Mouse (Mus musculus): ENCODE data around the gene Soat1. TPM values are rescaled to one million over a fixed set of nuclear protein-coding genes. Genes with fewer than 3 reads are reported as not detected.
A peak's percentile ranks its signal among the peaks of the same experiment; 100 is the strongest.
"Not testable (repeated sequence)": the region's sequence is repeated elsewhere in the genome, so short reads cannot be mapped to it uniquely, and the experiment has no call there.

The Soat1 gene
- polyA plus RNA-seq, 1 experiment: 21.8 TPM

DNA sequence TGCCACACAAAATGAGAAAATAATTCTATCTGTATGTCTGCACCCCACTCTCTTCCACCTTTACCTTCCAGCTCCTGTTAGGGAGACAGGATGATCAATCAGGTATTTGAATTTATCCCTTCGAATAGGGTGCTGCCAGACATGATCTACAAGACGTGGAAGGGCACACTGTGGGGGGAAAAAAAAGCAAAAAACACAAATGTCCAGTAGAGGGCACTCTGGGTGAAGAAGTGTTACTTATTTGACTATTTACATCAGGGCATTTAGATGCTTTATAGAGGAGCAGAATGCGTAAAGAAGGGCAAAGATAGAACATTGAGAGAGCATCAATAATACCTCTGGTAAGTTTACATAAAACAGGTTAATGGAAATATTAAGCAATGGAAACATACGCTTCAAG is 56.0 kb downstream of the Soat1 start:
- no peak overlapping the region for H3K27ac ChIP-seq (ENCODE audit: insufficient read depth, low read depth, low read length)
- H3K27me3 ChIP-seq (replicated peaks; ENCODE audit: control insufficient read depth, insufficient read depth, low read length): no peaks in the 10 kb centered on the region
- 48% methylated on average over 4 of the region's 4 CpGs for WGBS
- H3K4me3 ChIP-seq (ENCODE audit: insufficient read depth, low read depth, low read length): no peak overlapping the region
- peak; percentile 63 for DNase-seq
- 0 out of 2 replicates have a peak, but pooled peaks have one; percentile 18 for TF ChIP-seq CTCF (conservative IDR thresholded peaks at IDR 0.05; ENCODE audit: insufficient read depth, insufficient read length, low read depth, low read length)
- TF ChIP-seq POLR2A (IDR thresholded peaks at IDR 0.05; ENCODE audit: low read depth, low read length): no peak
- H3K36me3 ChIP-seq (ENCODE audit: control insufficient read depth, insufficient read depth, low read length): no peaks in the 10 kb centered on the region
- no peaks in the 10 kb centered on the region for H3K4me1 ChIP-seq (ENCODE audit: control insufficient read depth, insufficient read depth, low read length)

DNA sequence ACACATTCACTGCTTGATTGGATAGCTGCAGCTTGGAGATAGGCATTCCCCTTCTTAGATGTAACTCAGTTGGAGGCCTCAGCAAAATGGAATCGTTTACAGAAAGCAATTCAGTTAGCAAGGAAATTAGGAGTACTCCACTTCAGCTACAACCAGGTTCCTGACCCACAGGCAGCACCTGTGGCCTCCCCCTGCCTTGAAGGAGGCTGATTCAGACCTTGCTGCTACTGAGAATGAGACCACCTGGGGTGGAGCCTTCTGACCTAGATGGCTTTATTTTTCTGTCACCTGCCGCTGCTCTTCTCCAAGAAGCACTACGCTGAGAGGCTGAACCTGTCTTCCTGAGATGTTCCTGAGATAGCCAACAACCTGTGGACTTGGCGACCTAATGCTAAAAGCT is 65.6 kb downstream of the Soat1 start:
- H3K27ac ChIP-seq (ENCODE audit: insufficient read depth, low read depth, low read length): no peak overlapping the region
- WGBS: 74% methylated on average over 4 of the region's 4 CpGs
- H3K4me3 ChIP-seq (ENCODE audit: insufficient read depth, low read depth, low read length): no peak overlapping the region
- H3K36me3 ChIP-seq (ENCODE audit: control insufficient read depth, insufficient read depth, low read length): no peaks in the 10 kb centered on the region
- H3K27me3 ChIP-seq (replicated peaks; ENCODE audit: control insufficient read depth, insufficient read depth, low read length): no peaks in the 10 kb centered on the region
- DNase-seq: no peak
- no peaks in the 10 kb centered on the region for H3K4me1 ChIP-seq (ENCODE audit: control insufficient read depth, insufficient read depth, low read length)
- no peak for TF ChIP-seq CTCF (conservative IDR thresholded peaks at IDR 0.05; ENCODE audit: insufficient read depth, insufficient read length, low read depth, low read length)
- TF ChIP-seq POLR2A (IDR thresholded peaks at IDR 0.05; ENCODE audit: low read depth, low read length): no peak

DNA sequence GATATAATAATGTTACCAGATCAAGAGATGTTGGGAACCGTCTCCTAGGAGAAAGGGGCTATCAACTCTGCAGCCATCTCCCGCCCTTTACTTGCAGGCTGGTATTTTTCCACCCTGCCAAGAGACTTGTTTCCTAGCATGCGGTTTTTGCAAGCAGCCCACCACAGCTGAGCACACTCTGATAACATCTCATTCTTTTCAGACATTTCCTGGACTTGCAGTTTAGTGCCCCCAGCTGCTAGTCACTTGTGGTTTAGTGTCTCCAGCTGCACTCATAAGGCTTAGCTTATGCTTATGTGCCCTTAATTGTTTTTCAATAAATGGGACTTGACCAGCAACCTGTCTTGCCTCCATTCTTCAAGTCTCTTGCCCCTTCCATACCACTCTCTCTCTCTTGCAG is 66.1 kb downstream of the Soat1 start:
- Histone ChIP-seq H3K27me3 (replicated peaks; ENCODE audit: control insufficient read depth, insufficient read depth, low read length) (no peaks in the 10 kb centered on the region), H3K4me1 (ENCODE audit: control insufficient read depth, insufficient read depth, low read length) (no peaks in the 10 kb centered on the region), H3K4me3 (ENCODE audit: insufficient read depth, low read depth, low read length) (no peak overlapping the region), H3K36me3 (ENCODE audit: control insufficient read depth, insufficient read depth, low read length) (no peaks in the 10 kb centered on the region), H3K27ac (ENCODE audit: insufficient read depth, low read depth, low read length) (no peak overlapping the region)
- WGBS: 63% methylated on average over 3 of the region's 3 CpGs
- DNase-seq: no peak
- TF ChIP-seq POLR2A (IDR thresholded peaks at IDR 0.05; ENCODE audit: low read depth, low read length) (no peak), CTCF (conservative IDR thresholded peaks at IDR 0.05; ENCODE audit: insufficient read depth, insufficient read length, low read depth, low read length) (no peak)

DNA sequence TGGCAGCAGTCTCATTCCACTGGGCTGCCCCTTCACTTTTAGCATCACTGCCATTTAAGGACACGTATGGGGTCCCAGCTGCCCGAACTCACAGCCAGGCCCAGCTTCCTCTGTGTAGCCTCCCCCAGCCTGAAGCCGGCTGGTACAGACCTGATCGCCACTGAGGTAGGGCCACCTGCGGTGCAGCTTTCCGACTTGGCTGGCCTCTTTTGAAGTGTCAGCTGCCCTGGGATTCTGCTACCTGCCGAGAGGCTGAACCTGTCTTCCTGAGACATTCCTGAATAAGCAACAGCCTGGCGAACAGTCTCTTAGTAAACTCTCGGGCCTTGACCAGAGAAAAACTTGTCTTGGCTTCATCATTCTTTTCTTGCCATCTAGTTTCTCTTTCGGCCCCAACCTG is 70.9 kb downstream of the Soat1 start:
- Histone ChIP-seq H3K27me3 (replicated peaks; ENCODE audit: control insufficient read depth, insufficient read depth, low read length) (no peaks in the 10 kb centered on the region), H3K36me3 (ENCODE audit: control insufficient read depth, insufficient read depth, low read length) (no peaks in the 10 kb centered on the region), H3K27ac (ENCODE audit: insufficient read depth, low read depth, low read length) (no peak overlapping the region), H3K4me1 (ENCODE audit: control insufficient read depth, insufficient read depth, low read length) (no peaks in the 10 kb centered on the region), H3K4me3 (ENCODE audit: insufficient read depth, low read depth, low read length) (no peak overlapping the region)
- TF ChIP-seq CTCF (conservative IDR thresholded peaks at IDR 0.05; ENCODE audit: insufficient read depth, insufficient read length, low read depth, low read length) (no peak), POLR2A (IDR thresholded peaks at IDR 0.05; ENCODE audit: low read depth, low read length) (no peak)
- 77% methylated on average over 10 of the region's 10 CpGs for WGBS
- no peak for DNase-seq

DNA sequence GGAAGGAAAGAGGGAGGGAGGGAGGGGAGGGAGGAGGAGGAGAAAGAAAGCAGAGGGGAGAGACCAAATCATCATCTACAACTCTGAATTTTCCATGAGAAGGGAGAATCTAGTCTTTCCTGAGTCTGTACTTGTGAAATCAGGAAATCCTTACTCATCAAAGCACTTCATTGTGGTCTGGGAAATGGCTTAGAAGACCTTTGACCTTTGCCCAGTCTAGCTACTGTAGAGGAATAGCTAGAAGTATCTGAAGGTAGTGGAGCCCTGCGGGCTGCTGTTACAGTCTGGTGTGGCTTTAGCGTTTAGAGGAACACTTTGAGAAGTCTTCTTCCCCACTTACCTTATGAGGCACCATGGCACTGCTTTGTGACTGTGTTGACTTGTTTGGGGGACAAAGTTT is 71.6 kb downstream of the Soat1 start:
- Histone ChIP-seq H3K4me1 (ENCODE audit: control insufficient read depth, insufficient read depth, low read length) (no peaks in the 10 kb centered on the region), H3K27me3 (replicated peaks; ENCODE audit: control insufficient read depth, insufficient read depth, low read length) (no peaks in the 10 kb centered on the region), H3K36me3 (ENCODE audit: control insufficient read depth, insufficient read depth, low read length) (no peaks in the 10 kb centered on the region), H3K4me3 (ENCODE audit: insufficient read depth, low read depth, low read length) (no peak overlapping the region), H3K27ac (ENCODE audit: insufficient read depth, low read depth, low read length) (no peak overlapping the region)
- peak; percentile 82 for DNase-seq
- WGBS: 48% methylated on average over 2 of the region's 2 CpGs
- TF ChIP-seq POLR2A (IDR thresholded peaks at IDR 0.05; ENCODE audit: low read depth, low read length) (no peak), CTCF (conservative IDR thresholded peaks at IDR 0.05; ENCODE audit: insufficient read depth, insufficient read length, low read depth, low read length) (no peak)

DNA sequence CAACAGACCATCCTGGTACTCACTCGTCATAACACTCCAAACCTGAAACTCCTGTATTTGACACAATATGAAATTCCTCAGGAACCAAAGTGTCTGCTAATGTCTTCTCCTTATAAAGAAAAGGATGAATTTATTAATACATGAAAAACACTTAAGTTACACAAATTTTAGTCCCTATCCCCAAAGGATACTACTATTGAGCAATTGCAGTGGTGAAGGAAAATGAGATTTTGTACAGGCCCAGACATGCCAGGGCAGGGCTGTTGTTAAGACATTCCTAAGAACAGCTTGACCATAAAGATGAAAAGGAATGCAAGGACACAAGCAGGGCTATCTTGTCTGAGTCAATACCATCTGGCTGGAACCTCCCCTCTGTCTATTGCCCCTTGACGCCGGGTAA is 74.0 kb downstream of the Soat1 start:
- H3K27ac ChIP-seq (ENCODE audit: insufficient read depth, low read depth, low read length); DNase-seq; H3K4me1 ChIP-seq (ENCODE audit: control insufficient read depth, insufficient read depth, low read length); H3K4me3 ChIP-seq (ENCODE audit: insufficient read depth, low read depth, low read length); H3K36me3 ChIP-seq (ENCODE audit: control insufficient read depth, insufficient read depth, low read length); H3K27me3 ChIP-seq (replicated peaks; ENCODE audit: control insufficient read depth, insufficient read depth, low read length): not testable (repeated sequence)
- 71% methylated on average over 3 of the region's 3 CpGs for WGBS

DNA sequence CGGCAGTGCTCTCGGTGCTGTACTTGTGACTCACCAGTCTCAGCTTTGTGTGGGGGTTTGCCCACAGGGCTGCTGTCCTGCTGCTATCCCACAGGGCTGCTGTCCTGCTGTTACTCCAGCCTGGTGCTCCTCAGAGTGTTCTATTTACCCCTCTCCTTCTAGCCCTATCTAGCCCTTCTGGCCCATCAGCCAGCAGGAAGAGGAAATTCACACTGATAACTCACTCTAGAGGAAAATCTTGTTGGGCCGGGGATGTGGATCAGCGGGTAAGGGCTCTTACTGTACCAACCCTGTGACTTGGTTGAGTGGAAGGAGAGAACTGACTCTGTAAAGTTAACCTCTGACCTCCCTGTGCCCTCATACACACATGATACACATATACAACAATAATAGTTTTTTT is 81.0 kb downstream of the Soat1 start:
- TF ChIP-seq CTCF (conservative IDR thresholded peaks at IDR 0.05; ENCODE audit: insufficient read depth, insufficient read length, low read depth, low read length) (no peak), POLR2A (IDR thresholded peaks at IDR 0.05; ENCODE audit: low read depth, low read length) (no peak)
- no peak overlapping the region for H3K27ac ChIP-seq (ENCODE audit: insufficient read depth, low read depth, low read length)
- H3K36me3 ChIP-seq (ENCODE audit: control insufficient read depth, insufficient read depth, low read length): no peaks in the 10 kb centered on the region
- no peak overlapping the region for H3K4me3 ChIP-seq (ENCODE audit: insufficient read depth, low read depth, low read length)
- H3K27me3 ChIP-seq (replicated peaks; ENCODE audit: control insufficient read depth, insufficient read depth, low read length): no peaks in the 10 kb centered on the region
- DNase-seq: no peak
- H3K4me1 ChIP-seq (ENCODE audit: control insufficient read depth, insufficient read depth, low read length): no peaks in the 10 kb centered on the region
- WGBS: 84% methylated on average over 4 of the region's 4 CpGs

DNA sequence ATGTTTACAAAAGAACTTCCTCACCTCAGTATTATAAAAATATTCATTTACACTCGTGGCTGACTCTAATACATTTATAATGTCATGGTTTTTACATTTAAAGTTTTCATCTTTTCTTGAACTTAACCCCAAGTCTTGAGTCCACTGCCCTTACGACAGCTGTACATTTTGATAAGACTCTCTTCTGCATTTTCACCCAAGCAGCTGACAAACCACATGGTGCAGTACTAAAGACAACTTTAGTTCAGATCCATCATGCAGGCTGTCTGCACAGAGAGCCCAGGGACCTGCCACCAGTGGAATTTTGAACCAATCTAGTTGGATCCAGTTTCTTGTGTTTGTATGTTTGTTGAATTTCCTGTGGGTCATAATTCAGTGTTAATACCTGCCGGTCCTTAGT is 87.3 kb downstream of the Soat1 start:
- DNase-seq: no peak
- H3K27me3 ChIP-seq (replicated peaks; ENCODE audit: control insufficient read depth, insufficient read depth, low read length): no peaks in the 10 kb centered on the region
- H3K4me3 ChIP-seq (ENCODE audit: insufficient read depth, low read depth, low read length): no peak overlapping the region
- WGBS: 68% methylated on average over 3 of the region's 3 CpGs
- TF ChIP-seq CTCF (conservative IDR thresholded peaks at IDR 0.05; ENCODE audit: insufficient read depth, insufficient read length, low read depth, low read length) (no peak), POLR2A (IDR thresholded peaks at IDR 0.05; ENCODE audit: low read depth, low read length) (no peak)
- H3K36me3 ChIP-seq (ENCODE audit: control insufficient read depth, insufficient read depth, low read length): no peaks in the 10 kb centered on the region
- H3K27ac ChIP-seq (ENCODE audit: insufficient read depth, low read depth, low read length): no peak overlapping the region
- H3K4me1 ChIP-seq (ENCODE audit: control insufficient read depth, insufficient read depth, low read length): no peaks in the 10 kb centered on the region
